Mouse (Mus musculus) heart, adult 18-20 months (tissue): ENCODE measurements around the gene Babam2. TPM values are rescaled to one million over a fixed set of nuclear protein-coding genes. Genes with fewer than 3 reads are reported as not detected.
A peak's percentile ranks its signal among the peaks of the same experiment; 100 is the strongest.

ENCODE experiments used
- DNase-seq, 2 experiments: peaks; one replicate each; pipeline ENCODE4 v3.0.0; 2021 to 2022; ENCODE audit warnings: mixed read lengths in 1 of 2
- long read RNA-seq, 2 experiments: library from polyadenylated mRNA; stranded (forward); transcript quantifications; one replicate each; pipeline ENCODE4 v2.0.0; 2021
- total RNA-seq, 2 experiments: library from RNA; stranded (reverse); gene quantifications; 2 replicates each; pipeline ENCODE4 v1.2.3; 2021

Gene Babam2
- total RNA-seq, result 10 to 100 TPM; 31.5 to 37.7 TPM
- long read RNA-seq, experiment 1, transcript Babam2-209 (12 exons, 1,888 nt), result major isoform, 41 of 53 reads
- long read RNA-seq, experiment 1, partial matches to known transcripts, result 3 of 53 reads
- long read RNA-seq, experiment 1, other reads (novel, unspliced or antisense), result 9 of 53 reads
- long read RNA-seq, experiment 2, transcript Babam2-209 (12 exons, 1,888 nt), result major isoform, 18 of 27 reads
- long read RNA-seq, experiment 2, partial matches to known transcripts, result 3 of 27 reads
- long read RNA-seq, experiment 2, other reads (novel, unspliced or antisense), result 5 of 27 reads

- DNase-seq, result peak; percentile 93 to 94
Observed at GRCm38 (mm10) chr5:31697644-31698296, at the start of gene Babam2. Gene Babam2, plus strand, starts transcription at chr5:31697684.

DNA sequence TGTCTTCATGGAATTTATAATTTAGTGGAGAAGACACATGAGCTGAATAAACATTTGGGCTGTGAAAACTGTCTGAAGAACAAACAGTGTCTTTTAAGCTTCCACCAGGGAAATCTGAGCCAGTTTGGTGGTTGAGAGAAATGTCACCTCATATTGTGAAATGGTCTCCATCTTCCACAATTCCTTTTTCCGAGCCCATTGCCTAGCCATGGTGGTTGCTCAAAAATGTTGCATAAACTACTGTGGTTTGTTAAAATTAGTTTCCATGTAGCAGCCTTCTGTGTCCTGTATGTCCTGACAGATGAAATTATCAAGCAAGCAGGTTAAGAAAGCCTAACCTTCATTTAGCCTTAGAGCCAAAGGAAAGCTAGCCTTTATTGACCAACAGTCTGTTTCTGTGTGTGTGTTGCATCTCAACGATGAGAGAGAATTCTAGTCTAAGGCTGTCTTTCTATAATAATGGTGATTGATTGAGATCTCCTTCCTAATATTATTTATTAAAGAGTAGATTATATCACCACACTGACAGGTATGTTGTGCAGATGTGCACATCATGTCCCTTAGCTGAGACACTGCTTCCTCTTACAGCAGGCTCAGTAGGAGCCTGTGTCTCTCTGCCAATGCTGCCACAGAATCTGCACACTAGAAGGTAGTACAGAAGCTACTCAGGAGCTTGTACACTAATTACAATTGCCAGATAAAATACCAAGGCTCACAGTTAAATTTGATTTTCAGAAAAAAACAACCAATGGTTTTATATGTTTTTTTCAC is 46.8 kb upstream of the Babam2 start:
- no peak for DNase-seq

- DNase-seq, result no peak
Observed at GRCm38 (mm10) chr5:31655688-31656190, 41.7 kb upstream of the Babam2 start.

GRCm38 (mm10) chr5:31666176-31666575 is 31.3 kb upstream of the Babam2 start:
- peak; percentile 22 to 38 for DNase-seq

- no peak for DNase-seq
Observed at GRCm38 (mm10) chr5:31668325-31668968, 29.0 kb upstream of the Babam2 start.

DNA sequence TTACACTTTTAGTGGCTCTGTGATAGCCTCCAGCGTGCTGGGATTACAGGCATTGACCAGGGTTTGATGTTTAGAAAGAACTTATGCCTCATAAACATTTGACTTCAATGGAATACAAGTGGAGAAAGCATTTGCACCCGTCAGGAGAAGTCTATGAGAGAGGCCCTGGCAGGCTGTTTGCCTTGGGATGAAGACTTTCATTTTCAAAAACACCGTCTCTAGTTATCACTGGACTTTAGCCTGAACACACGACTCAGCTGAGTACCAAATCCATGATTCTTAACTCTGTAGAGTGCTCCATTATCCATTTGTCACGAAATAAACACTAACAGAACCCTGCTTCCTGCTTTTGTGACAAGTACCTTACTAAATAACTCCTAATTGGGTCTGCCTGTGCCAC is 27.5 kb upstream of the Babam2 start:
- DNase-seq, result no peak

DNA sequence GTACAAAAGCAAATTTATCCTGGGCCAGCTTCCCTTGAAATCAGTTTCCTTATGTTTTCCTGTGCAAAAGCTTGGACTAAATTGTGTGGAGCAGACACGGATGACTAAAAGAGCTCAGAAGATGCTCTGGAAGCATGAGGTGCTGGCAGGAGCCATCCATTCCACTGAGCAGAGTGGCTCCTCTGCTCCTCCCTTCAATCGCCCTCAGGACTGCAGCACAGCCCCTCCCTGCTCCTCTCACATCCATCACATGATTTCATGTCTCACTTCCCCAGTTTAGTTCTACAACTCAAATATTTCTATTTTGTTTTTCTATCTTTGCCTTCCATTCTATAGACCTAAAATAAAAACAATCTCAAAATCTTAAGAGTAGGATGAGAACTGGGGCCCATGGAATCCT is 26.3 kb upstream of the Babam2 start:
- no peak for DNase-seq

DNA sequence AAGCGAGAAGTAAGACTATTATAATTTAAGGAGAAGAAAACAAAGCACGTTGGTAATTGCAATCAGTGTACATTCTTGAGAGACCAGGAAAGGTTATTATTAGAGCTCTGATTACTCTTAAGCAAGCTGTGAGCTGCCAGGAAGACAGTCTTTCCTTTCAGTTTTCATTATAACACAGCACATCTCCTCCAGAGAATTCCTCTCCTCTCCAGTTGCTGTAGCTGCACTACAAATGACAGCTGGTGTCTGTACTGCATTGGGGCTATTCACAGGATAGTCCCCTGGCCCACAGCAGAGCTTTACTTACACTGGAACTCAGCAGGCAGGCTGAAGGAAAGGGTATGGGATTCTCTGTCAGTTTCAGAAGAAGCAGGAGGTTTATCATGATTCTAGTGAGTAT is 24.1 kb upstream of the Babam2 start:
- DNase-seq, result no peak

DNA sequence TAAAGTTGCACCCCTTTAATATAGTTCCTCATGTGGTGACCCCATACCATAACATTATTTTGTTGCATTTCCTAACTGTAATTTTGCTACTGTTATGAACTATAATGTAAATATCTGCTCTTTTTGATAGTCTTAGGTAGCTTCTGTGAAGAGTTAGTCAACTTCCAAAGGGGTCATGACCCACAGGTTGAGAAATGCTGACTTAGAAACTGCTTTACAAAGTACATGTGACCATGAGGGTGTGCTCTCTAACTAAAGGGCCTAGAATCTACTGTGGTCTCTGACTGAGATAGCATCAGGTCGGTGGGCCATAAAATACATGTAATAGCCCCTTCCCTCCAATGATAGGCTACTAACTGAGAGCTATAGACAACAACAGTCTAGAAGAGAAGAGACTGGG is 19.5 kb upstream of the Babam2 start:
- no peak for DNase-seq

DNA sequence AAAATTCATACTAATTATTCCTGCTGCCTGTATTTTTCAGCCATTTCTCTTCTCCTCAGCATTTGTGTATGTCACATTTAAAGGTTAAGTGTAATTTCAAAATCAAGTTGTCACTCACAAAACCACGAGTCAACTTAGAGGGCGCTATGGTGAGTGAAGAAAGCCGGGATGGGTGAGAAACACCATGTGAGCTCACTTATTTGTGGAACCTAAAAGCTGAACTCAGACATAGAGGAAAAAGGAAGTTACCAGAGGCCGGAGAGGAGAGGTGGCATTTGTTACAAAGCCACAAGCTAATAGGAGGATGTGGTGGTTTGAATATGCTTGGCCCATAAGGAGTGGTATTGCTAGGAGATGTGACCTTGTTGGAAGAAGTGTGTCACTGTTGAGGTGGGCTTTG is 17.3 kb upstream of the Babam2 start:
- no peak for DNase-seq

- DNase-seq, result no peak
Observed at GRCm38 (mm10) chr5:31682305-31682704, 15.2 kb upstream of the Babam2 start.

- DNase-seq, result no peak
Observed at GRCm38 (mm10) chr5:31686040-31686439, 11.4 kb upstream of the Babam2 start.

GRCm38 (mm10) chr5:31687972-31688371 is 9.5 kb upstream of the Babam2 start:
- DNase-seq, result no peak

DNA sequence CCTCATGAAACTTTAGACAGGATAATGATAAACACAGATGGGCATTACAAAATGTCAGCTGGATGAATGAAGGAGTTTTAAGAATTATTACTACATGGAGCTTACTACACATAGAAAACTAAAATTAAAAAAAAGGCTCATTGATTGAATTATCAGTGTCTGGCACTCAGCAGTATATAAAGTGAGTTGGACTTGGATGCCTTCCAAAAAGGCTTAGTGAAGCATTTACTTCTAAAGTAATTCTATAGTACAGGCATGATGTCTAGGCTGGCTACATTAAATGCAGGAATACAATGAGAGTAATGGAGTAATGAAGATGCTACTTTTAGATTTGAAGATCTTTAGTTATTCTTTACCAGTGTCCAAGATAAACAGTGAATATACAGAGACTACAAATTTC is 4.3 kb upstream of the Babam2 start:
- no peak for DNase-seq

- no peak for DNase-seq
Observed at GRCm38 (mm10) chr5:31696971-31697643, 377 bp upstream of the Babam2 start, which contains the start of gene Rbks. Gene Rbks, minus strand, starts transcription at chr5:31697627.

DNA sequence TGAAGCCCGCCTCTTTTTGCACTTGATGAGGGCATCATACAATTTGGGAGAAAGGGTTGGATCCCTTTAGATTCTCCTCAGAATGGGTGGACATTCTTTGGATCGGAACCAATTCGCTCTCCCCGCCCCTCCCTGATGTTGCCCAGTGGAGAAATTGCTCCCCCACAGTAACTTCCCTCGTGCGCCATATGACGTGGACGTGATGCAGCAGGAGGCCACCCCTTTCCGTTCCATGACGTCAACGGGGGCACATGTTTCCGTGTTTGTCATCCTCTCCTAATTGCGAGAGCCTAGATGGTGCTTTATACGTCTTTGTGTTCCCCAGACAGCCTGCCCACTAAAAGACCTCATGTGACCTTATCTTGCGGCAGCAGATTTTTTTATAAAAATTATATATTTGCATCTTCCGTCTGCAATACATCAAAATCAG is 828 bp downstream of the Babam2 start:
- DNase-seq, result peak; percentile 90 to 93

- peak in 1 of 2 experiments; percentile 23 for DNase-seq
Observed at GRCm38 (mm10) chr5:31698931-31699330, 1.4 kb downstream of the Babam2 start.

- no peak for DNase-seq
Observed at GRCm38 (mm10) chr5:31699397-31699796, 1.9 kb downstream of the Babam2 start.

DNA sequence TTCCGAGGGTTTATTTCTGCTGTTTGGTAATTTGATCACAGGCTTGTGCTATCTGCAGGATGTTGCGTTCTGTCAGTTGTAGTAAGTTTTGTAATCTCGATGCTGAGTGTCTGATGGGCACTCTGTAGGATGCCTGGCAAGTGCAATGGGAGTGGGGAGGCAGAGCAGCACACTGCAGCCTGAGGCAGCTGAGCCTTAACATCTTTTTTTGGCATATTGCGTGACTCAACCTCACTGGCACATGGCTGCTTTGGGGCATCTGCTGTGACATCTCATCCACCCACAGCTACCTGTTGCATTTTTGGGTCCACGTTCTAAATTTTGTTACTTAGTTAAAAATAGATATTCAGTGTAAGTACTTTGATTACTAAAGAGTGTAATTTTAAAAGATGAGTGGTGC is 7.5 kb downstream of the Babam2 start:
- DNase-seq, result no peak

- no peak for DNase-seq
Observed at GRCm38 (mm10) chr5:31706826-31707225, 9.3 kb downstream of the Babam2 start.

- DNase-seq, result no peak
Observed at GRCm38 (mm10) chr5:31709389-31709788, 11.9 kb downstream of the Babam2 start.

- no peak for DNase-seq
Observed at GRCm38 (mm10) chr5:31713280-31713711, 15.8 kb downstream of the Babam2 start.
